Mouse (Mus musculus) hindbrain, embryonic 11.5 days (tissue): ENCODE results near the gene Greb1. TPM values are rescaled to one million over a fixed set of nuclear protein-coding genes. Genes with fewer than 3 reads are reported as not detected.

Source experiments
- ATAC-seq: fragments of 200-750 bp; cut with Nextera tagmentation; 2 replicates; pipeline ENCODE4 v1.8.0; 2017; ENCODE audit warnings: mild to moderate bottlenecking, moderate TSS enrichment, moderate library complexity; ENCODE audit not compliant: low FRiP score
- DNase-seq: peaks from one replicate; pipeline ENCODE4 v3.0.0-alpha.2; 2015; ENCODE audit warnings: low spot score
- H3K27ac ChIP-seq: fragments of 300-500 bp; sonication (generic); 2 replicates; pipeline ENCODE4 v1.5.1; 2014; ENCODE audit warnings: mild to moderate bottlenecking, low read depth, low read length
- H3K27me3 ChIP-seq: fragments of 300-500 bp; sonication (generic); 2 replicates; pipeline ENCODE4 v1.6.1; 2014; ENCODE audit warnings: mild to moderate bottlenecking, low read length, moderate library complexity, mixed read lengths; ENCODE audit not compliant: control insufficient read depth, insufficient read depth
- H3K36me3 ChIP-seq: fragments of 300-500 bp; sonication (generic); 2 replicates; pipeline ENCODE4 v1.6.1; 2014; ENCODE audit warnings: mild to moderate bottlenecking, low read length, moderate library complexity, mixed read lengths; ENCODE audit not compliant: control insufficient read depth, insufficient read depth
- H3K4me1 ChIP-seq: fragments of 300-500 bp; sonication (generic); replicated peaks from 2 replicates; pipeline ENCODE4 v1.6.1; 2014; ENCODE audit warnings: low read length, mixed read lengths; ENCODE audit not compliant: control insufficient read depth, insufficient read depth
- H3K4me2 ChIP-seq: fragments of 300-500 bp; sonication (generic); replicated peaks from 2 replicates; pipeline ENCODE4 v1.6.1; 2014; ENCODE audit warnings: mild to moderate bottlenecking, low read depth, low read length
- H3K4me3 ChIP-seq: fragments of 300-500 bp; sonication (generic); 2 replicates; pipeline ENCODE4 v1.5.1; 2014; ENCODE audit warnings: low read depth, low read length
- H3K9ac ChIP-seq: fragments of 300-500 bp; sonication (generic); 2 replicates; pipeline ENCODE4 v1.6.1; 2014; ENCODE audit warnings: low read depth, low read length
- H3K9me3 ChIP-seq: fragments of 300-500 bp; sonication (generic); 2 replicates; pipeline ENCODE4 v1.6.1; 2016; ENCODE audit warnings: low read length; ENCODE audit not compliant: control insufficient read depth
- WGBS: fragments of 180-500 bp; shearing (Covaris S2); extraction: QIAGEN DNeasy Blood & Tissue Kit; methylation state at CpG from one replicate; pipeline ENCODE4 v1.1.7; 2014; 5-methylcytosine and 5-hydroxymethylcytosine counted together
- polyA plus RNA-seq: library from polyadenylated mRNA; unstranded; fragments of >200 nt; fragmentation: Nextera tagmentation; extraction: Ambion mirVana; gene quantifications from 2 replicates; pipeline ENCODE4 v1.2.1, GENCODE M21; 2014

Greb1 gene
- polyA plus RNA-seq, 1 experiment from 2014 or later, result 11.2 TPM

DNA sequence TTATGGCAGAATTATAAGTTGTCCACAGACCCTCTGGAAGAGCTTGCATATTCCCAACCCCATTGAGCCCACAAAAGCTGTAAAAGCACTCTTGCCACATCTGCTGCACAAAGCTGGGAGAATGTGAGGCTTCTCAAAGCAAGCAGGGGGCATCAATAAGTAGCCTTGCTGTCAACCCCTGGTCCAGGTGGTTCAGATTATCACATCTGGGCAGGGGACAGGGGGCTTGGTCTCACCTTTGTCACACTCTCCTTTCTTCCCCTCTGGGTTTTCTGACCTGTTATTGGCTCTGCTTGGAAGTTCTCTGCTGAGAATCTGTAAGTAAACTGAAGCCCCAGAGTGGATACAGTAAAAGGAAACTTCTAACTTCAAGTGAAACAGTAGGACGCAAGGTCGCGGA, 1.8 kb downstream of the Greb1 start:
- no peak for ATAC-seq
- Histone ChIP-seq H3K4me2 (peak overlapping the region; percentile 88), H3K36me3 (no peaks in the 10 kb centered on the region), H3K27ac (no peak overlapping the region), H3K27me3 (no peaks in the 10 kb centered on the region), H3K4me1 (peaks cover 6% of the 10 kb centered on the region; the same call in 1 of the 2 replicates), H3K4me3 (peak overlapping the region; percentile 74), H3K9me3 (no peaks in the 10 kb centered on the region), H3K9ac (peak overlapping the region; percentile 19; the same call in 1 of the 2 replicates)
- peak; percentile 31 for DNase-seq
- 23% methylated on average over 3 of the region's 3 CpGs for WGBS

DNA sequence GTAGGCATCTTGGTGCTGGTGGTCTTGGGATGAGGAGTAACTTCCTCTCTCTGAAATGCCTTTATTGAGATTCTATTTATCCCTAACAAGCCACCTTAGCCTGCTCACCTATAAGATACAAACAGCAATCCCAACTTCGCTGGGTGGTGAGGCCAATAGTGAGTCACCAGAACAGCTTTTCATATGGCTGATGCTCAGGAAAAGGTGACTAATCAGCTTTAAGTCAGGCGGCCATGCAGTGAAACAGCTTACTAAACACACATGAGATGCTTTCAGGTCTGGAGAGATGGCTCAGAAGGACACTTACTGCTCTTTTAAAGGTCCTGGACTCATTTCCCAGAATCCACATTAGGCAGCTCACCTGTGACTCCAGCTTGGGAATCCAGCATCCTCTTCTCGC, 4.9 kb downstream of the Greb1 start:
- Histone ChIP-seq H3K27me3 (no peaks in the 10 kb centered on the region), H3K36me3 (no peaks in the 10 kb centered on the region), H3K27ac (no peak overlapping the region), H3K4me1 (peaks cover 5% of the 10 kb centered on the region; the same call in 1 of the 2 replicates), H3K4me2 (no peak overlapping the region), H3K9me3 (no peaks in the 10 kb centered on the region), H3K4me3 (no peak overlapping the region), H3K9ac (no peak overlapping the region)
- DNase-seq (no peak), ATAC-seq (no peak)
- 94% methylated on average over 3 of the region's 3 CpGs for WGBS

DNA sequence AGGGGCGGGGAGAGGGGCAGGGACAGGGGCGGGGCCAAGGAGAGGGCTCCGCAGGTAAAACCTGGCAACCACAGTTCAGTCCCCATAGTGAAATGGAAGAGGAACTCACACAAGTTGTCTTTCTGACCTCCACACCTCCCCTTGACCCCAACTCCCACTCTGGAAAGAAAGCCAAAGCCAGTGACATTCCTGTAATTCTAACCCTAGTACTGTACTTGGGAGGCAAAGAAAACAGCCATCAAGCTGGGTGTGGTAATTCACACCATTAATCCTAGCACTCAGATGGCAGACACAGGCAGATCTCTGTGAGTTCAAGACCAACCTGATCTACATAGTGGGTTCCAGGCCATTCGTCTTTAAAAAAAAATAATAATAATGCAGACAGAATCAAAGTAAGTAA, 7.3 kb downstream of the Greb1 start:
- DNase-seq (no peak), ATAC-seq (no peak)
- no peak overlapping the region for H3K27ac ChIP-seq
- no peak overlapping the region for H3K4me2 ChIP-seq
- H3K4me3 ChIP-seq, result no peak overlapping the region
- H3K36me3 ChIP-seq, result no peaks in the 10 kb centered on the region
- peaks cover 8% of the 10 kb centered on the region for H3K4me1 ChIP-seq
- H3K27me3 ChIP-seq, result no peaks in the 10 kb centered on the region
- H3K9me3 ChIP-seq, result no peaks in the 10 kb centered on the region
- H3K9ac ChIP-seq, result no peak overlapping the region
- 82% methylated on average over 4 of the region's 4 CpGs for WGBS

DNA sequence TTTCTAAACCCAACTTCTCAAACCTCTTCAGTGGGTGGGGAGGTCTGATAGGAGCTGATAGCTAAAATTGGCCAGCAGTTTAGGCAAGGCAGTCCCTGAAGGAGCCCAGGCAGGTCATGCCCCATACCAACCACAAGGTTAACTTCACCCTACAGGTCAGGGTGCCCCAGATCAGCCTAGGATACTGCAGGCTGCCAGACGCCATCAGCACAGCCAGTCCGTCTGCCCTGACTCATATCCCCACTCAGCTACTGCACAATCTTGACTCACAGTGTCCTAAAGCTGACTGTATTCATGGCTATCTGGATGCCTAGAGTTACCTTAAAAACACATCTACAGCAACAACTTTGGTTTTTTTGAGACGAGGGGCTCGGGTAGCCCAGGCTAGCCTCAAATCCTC, 10.2 kb downstream of the Greb1 start:
- no peak overlapping the region for H3K4me2 ChIP-seq
- DNase-seq (peak; percentile 21), ATAC-seq (peak; percentile 45)
- 24% methylated on average over 4 of the region's 4 CpGs for WGBS
- H3K4me3 ChIP-seq, result no peak overlapping the region
- no peak overlapping the region for H3K9ac ChIP-seq
- no peaks in the 10 kb centered on the region for H3K9me3 ChIP-seq
- H3K36me3 ChIP-seq, result no peaks in the 10 kb centered on the region
- peaks cover 8% of the 10 kb centered on the region for H3K4me1 ChIP-seq
- H3K27ac ChIP-seq, result peak overlapping the region; percentile 77
- no peaks in the 10 kb centered on the region for H3K27me3 ChIP-seq

DNA sequence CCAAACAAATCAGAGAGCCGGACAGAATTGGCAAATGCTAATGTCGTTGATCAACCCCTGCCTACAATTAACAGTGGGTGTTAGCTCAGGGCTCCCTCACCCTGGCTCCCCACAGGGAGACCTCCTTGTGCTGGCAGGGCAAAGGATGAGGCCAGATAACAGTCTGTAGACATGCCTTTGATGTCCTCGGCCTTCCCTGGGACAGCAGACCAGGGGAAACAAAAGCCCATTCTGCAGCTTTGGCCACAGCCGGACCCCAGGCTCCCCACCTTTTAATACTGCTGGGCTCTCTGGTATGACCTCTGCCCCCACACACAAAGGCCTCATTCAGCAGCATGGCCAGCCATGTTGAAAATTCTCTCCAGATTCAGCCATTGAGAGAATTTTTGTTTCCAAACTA, 10.9 kb downstream of the Greb1 start:
- DNase-seq (peak; percentile 67), ATAC-seq (peak; percentile 72)
- no peak overlapping the region for H3K9ac ChIP-seq
- no peaks in the 10 kb centered on the region for H3K27me3 ChIP-seq
- peak overlapping the region; percentile 74 for H3K27ac ChIP-seq
- no peak overlapping the region for H3K4me3 ChIP-seq
- H3K9me3 ChIP-seq, result no peaks in the 10 kb centered on the region
- WGBS, result 3% methylated on average over 4 of the region's 4 CpGs
- peaks cover 8% of the 10 kb centered on the region for H3K4me1 ChIP-seq
- H3K4me2 ChIP-seq, result no peak overlapping the region
- H3K36me3 ChIP-seq, result no peaks in the 10 kb centered on the region

DNA sequence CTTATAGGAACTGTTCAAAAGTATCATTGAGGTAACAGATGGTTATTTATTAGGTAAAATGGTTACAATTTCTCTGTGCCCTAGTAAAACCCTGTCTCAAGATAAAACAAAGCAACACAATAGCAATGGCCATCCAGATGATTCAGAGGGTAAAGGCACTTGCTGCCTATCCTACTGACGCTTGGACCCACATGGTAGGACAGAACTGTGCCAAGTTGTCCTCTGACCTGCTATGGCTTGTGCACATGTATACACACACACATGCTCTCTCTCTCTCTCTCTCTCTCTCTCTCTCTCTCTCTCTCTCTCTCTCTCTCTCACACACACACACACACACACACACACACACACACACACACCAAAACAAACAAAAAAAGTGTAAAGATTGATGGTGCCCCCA, 11.5 kb downstream of the Greb1 start:
- Histone ChIP-seq H3K4me2 (no peak overlapping the region), H3K9ac (no peak overlapping the region), H3K27ac (no peak overlapping the region), H3K9me3 (no peaks in the 10 kb centered on the region), H3K36me3 (no peaks in the 10 kb centered on the region), H3K4me1 (peaks cover 8% of the 10 kb centered on the region), H3K4me3 (no peak overlapping the region), H3K27me3 (no peaks in the 10 kb centered on the region)
- peak; percentile 19 for DNase-seq
- 22% methylated on average over 1 of the region's 1 CpGs for WGBS
- no peak for ATAC-seq

DNA sequence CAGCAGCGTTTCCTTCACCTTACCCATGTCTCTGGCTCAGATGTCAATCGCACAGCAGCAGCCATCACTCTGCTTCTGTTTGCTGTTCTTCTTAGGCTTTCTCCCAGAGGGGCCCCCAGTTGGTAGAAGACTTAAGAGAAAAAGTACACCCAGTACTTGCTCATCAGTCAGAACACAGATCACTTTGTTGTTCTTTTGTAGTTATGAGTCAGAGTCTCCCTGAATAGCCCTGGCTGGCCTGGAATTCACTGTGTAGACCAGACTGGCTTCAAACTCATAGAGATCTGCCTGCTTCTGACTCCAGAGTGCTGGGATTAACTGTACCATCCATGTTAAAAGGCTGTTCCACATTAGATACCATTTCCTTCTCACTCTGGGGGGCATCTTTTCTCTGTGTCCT, 12.1 kb downstream of the Greb1 start:
- H3K36me3 ChIP-seq, result no peaks in the 10 kb centered on the region
- ATAC-seq, result no peak
- no peaks in the 10 kb centered on the region for H3K9me3 ChIP-seq
- no peaks in the 10 kb centered on the region for H3K27me3 ChIP-seq
- H3K27ac ChIP-seq, result no peak overlapping the region
- 43% methylated on average over 2 of the region's 2 CpGs for WGBS
- H3K4me1 ChIP-seq, result peaks cover 8% of the 10 kb centered on the region
- DNase-seq, result no peak
- no peak overlapping the region for H3K4me3 ChIP-seq
- no peak overlapping the region for H3K4me2 ChIP-seq
- no peak overlapping the region for H3K9ac ChIP-seq

DNA sequence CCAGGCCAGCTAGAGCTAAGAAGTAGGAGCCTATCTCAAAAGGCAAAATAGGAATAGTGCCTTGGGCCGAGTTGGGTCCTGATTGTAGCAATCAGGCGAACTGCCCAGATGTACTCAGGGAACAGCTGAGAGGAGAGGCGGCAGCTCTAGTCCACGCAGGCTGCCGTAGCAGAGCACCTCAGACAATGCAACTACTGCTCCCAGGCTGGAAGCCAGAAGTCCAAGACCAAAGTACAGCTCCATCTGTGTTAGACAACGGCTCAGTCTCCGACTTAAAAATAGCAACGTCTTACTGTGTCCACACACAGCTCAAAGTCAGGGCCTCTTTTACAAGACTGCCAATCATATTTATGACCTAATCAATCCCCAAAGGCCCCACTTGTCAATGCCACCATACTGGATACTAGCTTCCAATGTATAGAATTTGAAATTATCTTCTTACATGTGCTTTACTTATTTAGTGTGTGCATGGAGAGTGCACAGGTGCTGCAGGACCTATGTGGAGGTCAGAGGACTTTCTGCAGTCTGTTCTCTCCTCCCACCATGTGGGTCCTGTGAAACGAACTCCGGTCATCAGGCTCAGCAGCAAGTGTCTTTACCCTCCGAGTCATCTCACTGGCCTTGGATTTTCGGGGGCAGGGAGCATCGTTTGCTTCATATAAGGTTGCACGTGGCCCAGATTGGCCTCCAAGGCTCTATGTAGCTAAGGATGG, 19.5 kb downstream of the Greb1 start:
- no peaks in the 10 kb centered on the region for H3K36me3 ChIP-seq
- no peak overlapping the region for H3K4me3 ChIP-seq
- no peak overlapping the region for H3K27ac ChIP-seq
- H3K4me1 ChIP-seq, result no peaks in the 10 kb centered on the region
- H3K27me3 ChIP-seq, result no peaks in the 10 kb centered on the region
- H3K4me2 ChIP-seq, result no peak overlapping the region
- no peak for DNase-seq
- no peak for ATAC-seq
- H3K9me3 ChIP-seq, result no peaks in the 10 kb centered on the region
- H3K9ac ChIP-seq, result no peak overlapping the region
- 90% methylated on average over 14 of the region's 14 CpGs for WGBS

DNA sequence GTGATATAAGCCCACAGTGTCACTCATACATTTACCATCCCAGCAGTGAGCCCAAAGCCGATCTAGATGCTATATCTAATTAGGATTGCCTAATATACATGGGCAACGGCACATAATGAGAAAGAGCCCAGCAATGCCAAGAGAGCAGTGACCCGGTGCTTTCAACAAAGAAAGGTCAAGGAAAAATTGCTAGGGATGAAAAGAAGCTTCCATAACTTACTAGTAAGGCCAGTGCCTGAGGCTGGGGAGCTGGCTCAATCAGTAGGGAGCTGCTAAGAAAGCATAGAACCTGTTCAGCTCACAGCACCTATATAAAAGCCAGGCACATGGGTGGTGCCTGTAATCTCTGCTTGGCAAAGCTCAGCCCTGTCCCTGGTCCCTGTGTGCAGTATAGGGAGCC, 20.4 kb downstream of the Greb1 start:
- Histone ChIP-seq H3K4me3 (no peak overlapping the region), H3K9ac (no peak overlapping the region), H3K4me2 (no peak overlapping the region), H3K27me3 (no peaks in the 10 kb centered on the region), H3K27ac (no peak overlapping the region), H3K9me3 (no peaks in the 10 kb centered on the region), H3K36me3 (no peaks in the 10 kb centered on the region), H3K4me1 (no peaks in the 10 kb centered on the region)
- DNase-seq (no peak), ATAC-seq (no peak)
- 74% methylated on average over 3 of the region's 3 CpGs for WGBS
